Mouse (Mus musculus) stomach, embryonic 16.5 days (tissue): ENCODE data around the gene Gm21992. TPM values are rescaled to one million over a fixed set of nuclear protein-coding genes. Genes with fewer than 3 reads are reported as not detected.

Source experiments
- ATAC-seq: fragments of 200-750 bp; cut with Nextera tagmentation; 2 replicates; pipeline ENCODE4 v1.8.0; 2017; ENCODE audit warnings: moderate number of reproducible peaks, moderate TSS enrichment; ENCODE audit not compliant: insufficient read depth, low FRiP score
- H3K27ac ChIP-seq: fragments of 300-500 bp; sonication (generic); 2 replicates; pipeline ENCODE4 v1.5.1; 2014; ENCODE audit warnings: low read length
- H3K27me3 ChIP-seq: fragments of 300-500 bp; sonication (generic); 2 replicates; pipeline ENCODE4 v1.6.1; 2014; ENCODE audit warnings: low read length, control low read depth, mixed read lengths; ENCODE audit not compliant: control insufficient read depth, insufficient read depth
- H3K36me3 ChIP-seq: fragments of 300-500 bp; sonication (generic); 2 replicates; pipeline ENCODE4 v1.6.1; 2014; ENCODE audit warnings: low read length; ENCODE audit not compliant: control insufficient read depth, insufficient read depth
- H3K4me1 ChIP-seq: fragments of 300-500 bp; sonication (generic); 2 replicates; pipeline ENCODE4 v1.6.1; 2014; ENCODE audit warnings: low read length, control low read depth, mixed read lengths; ENCODE audit not compliant: control insufficient read depth, insufficient read depth
- H3K4me2 ChIP-seq: fragments of 300-500 bp; sonication (generic); 2 replicates; pipeline ENCODE4 v1.6.1; 2014; ENCODE audit warnings: low read depth, low read length, mixed read lengths
- H3K4me3 ChIP-seq: fragments of 300-500 bp; sonication (generic); replicated peaks from 2 replicates; pipeline ENCODE4 v1.5.1; 2014; ENCODE audit warnings: mild to moderate bottlenecking, low read length
- H3K9ac ChIP-seq: fragments of 300-500 bp; sonication (generic); 2 replicates; pipeline ENCODE4 v1.6.1; 2014; ENCODE audit warnings: low read length
- H3K9me3 ChIP-seq: fragments of 300-500 bp; sonication (generic); replicated peaks from 2 replicates; pipeline ENCODE4 v1.6.1; 2016; ENCODE audit warnings: low read length, control low read depth; ENCODE audit not compliant: control insufficient read depth
- WGBS: fragments of 180-500 bp; shearing (Covaris S2); extraction: QIAGEN DNeasy Blood & Tissue Kit; methylation state at CpG from one replicate; pipeline ENCODE4 v1.1.7; 2014; 5-methylcytosine and 5-hydroxymethylcytosine counted together
- polyA plus RNA-seq: library from polyadenylated mRNA; unstranded; fragments of >200 nt; fragmentation: Nextera tagmentation; extraction: Ambion mirVana; gene quantifications from 2 replicates; pipeline ENCODE4 v1.2.1, GENCODE M21; 2015

Gene Gm21992
- polyA plus RNA-seq, 1 experiment from 2014 or later: 32.1 TPM

DNA sequence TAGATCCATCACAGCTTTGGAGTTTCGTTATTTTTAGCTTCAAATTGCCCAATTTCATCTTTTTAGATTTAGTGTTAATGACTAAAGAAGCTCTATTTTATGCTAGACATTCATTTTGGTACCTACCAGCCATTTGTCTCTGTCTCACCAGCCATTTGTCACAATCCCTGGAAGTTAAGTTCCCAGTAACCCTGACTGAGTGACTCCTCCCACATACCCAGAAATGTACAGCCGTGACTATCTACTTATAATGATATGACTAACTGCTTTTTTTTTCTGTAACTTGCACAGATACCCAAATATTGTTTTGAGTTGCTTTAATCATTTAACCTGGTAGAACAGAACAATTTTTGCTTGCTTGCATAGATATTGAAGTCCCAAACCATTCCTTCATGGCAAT is 34.4 kb upstream of the Gm21992 start:
- no peaks in the 10 kb centered on the region for H3K9me3 ChIP-seq
- H3K27ac ChIP-seq: no peak overlapping the region
- H3K36me3 ChIP-seq: no peaks in the 10 kb centered on the region
- no peak overlapping the region for H3K4me3 ChIP-seq
- no peak for ATAC-seq
- H3K27me3 ChIP-seq: peaks cover 7% of the 10 kb centered on the region
- H3K9ac ChIP-seq: no peak overlapping the region
- 56% methylated on average over 2 of the region's 2 CpGs for WGBS
- H3K4me1 ChIP-seq: no peaks in the 10 kb centered on the region
- no peak overlapping the region for H3K4me2 ChIP-seq

DNA sequence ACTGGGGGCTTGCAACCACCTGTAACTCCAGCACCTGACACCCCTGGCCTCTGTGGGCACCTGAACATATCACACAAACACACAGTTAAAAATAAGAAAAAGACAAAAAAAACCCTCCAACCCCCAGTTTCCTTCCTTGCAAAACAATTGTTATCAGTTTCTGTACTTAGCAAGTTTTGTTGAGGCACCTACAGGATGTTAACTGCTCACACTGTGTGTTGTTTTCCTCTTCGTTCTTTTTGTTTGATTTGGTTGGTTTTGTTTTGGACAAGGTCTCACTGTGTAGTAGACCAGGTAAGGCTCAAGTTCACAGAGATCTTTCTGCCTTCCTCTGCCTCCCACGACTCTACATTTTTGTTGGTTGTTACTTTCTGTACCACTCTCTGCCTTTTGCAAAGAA is 31.2 kb upstream of the Gm21992 start:
- WGBS: 60% methylated on average over 2 of the region's 2 CpGs
- Histone ChIP-seq H3K4me2 (no peak overlapping the region), H3K27ac (no peak overlapping the region), H3K27me3 (peaks cover 17% of the 10 kb centered on the region), H3K36me3 (no peaks in the 10 kb centered on the region), H3K9me3 (no peaks in the 10 kb centered on the region), H3K9ac (no peak overlapping the region), H3K4me1 (peaks cover 12% of the 10 kb centered on the region), H3K4me3 (no peak overlapping the region)
- ATAC-seq: no peak

DNA sequence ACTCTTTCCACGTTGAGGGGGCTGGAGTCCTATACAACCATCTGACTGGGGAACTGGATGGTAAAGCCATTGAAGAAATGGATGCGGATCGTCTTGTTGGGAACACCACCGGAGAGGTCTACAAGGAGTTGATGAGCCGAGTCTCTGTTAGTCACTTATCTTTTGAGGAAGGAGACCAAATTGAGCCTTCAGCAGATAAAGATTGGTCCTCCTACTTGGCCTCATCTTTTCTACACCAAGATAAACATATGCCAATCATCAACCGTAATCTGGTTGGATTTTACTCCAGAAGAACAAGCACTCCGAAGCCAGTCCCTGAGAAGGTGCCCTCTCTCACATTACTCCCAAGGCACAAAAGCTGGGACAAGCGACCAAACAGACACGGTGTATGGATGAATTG is 29.4 kb upstream of the Gm21992 start:
- no peak overlapping the region for H3K27ac ChIP-seq
- H3K4me1 ChIP-seq: peaks cover 12% of the 10 kb centered on the region
- H3K4me3 ChIP-seq: no peak overlapping the region
- H3K4me2 ChIP-seq: no peak overlapping the region
- WGBS: 81% methylated on average over 9 of the region's 9 CpGs
- no peak for ATAC-seq
- no peak overlapping the region for H3K9ac ChIP-seq
- no peaks in the 10 kb centered on the region for H3K36me3 ChIP-seq
- H3K9me3 ChIP-seq: no peaks in the 10 kb centered on the region
- H3K27me3 ChIP-seq: peaks cover 17% of the 10 kb centered on the region

DNA sequence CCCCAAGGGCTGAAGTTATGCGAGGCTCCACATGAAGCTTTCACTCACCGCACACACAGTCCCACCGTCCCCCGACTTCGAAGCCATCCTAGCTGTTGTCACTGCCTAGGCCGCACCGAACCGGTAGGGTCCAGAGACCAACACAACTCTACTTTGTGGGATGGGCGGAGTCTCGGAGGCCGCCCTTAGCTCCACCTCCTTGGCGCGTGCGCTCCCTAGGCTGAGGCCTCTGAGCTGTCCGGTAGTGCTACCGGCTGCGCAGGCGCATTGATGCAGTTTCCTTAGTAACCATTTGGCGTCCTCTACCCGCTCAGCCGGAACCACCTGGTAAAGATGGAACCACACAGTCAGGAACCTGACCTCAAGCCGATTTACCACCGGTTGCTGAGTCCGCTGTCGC is 27.7 kb upstream of the Gm21992 start, which contains the start of the genes Ccs and Ccdc87:
Gene Ccs (minus strand): TSS at position 184 of the 400 bp plus-strand sequence.
Gene Ccdc87 (plus strand): TSS at position 218 of the 400 bp plus-strand sequence.
- Histone ChIP-seq H3K36me3 (no peaks in the 10 kb centered on the region), H3K27me3 (peaks cover 17% of the 10 kb centered on the region), H3K27ac (peak within 1 kb of the TSS; percentile 61; the same call in 1 of the 2 replicates), H3K4me1 (peaks cover 12% of the 10 kb centered on the region), H3K4me3 (peak within 1 kb of the TSS; percentile 69), H3K9ac (peak within 1 kb of the TSS; percentile 86), H3K9me3 (no peaks in the 10 kb centered on the region), H3K4me2 (peak within 1 kb of the TSS; percentile 95)
- ATAC-seq: peak; percentile 98
- under 1% methylated on average over 25 of the region's 25 CpGs for WGBS

DNA sequence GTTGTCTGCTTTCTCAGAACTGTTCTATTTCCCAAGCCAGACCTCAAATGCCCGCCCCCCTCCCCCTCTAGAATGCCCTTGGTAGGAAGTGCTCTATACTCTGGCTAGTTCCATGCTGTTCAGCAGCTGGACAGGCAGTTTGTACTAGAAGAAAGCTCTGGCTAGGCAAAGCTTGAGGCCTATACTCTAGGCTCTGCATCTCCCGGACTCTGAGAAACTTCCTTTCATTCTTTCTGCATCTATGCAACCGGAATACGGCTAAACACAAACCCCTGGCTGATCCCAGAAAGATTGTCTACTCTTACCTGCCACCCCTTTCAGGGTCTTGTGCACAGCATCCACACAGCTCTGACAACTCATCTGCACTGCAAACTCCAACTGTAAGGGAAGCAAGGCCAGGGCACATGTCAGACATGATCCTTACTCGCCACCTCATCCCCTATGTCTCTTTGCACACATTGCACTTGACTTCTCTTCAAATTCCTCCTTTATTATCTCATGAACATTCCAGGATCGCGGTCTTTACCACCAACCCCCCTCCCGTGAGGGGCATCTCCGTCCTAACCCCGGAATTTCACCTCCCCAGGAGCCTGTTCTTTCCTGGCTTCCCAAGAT is 27.2 kb upstream of the Gm21992 start:
- Histone ChIP-seq H3K9ac (peak overlapping the region; percentile 86), H3K27me3 (peaks cover 17% of the 10 kb centered on the region), H3K36me3 (no peaks in the 10 kb centered on the region), H3K27ac (peak overlapping the region; percentile 61; the same call in 1 of the 2 replicates), H3K4me3 (peak overlapping the region; percentile 69), H3K9me3 (no peaks in the 10 kb centered on the region), H3K4me1 (peaks cover 12% of the 10 kb centered on the region), H3K4me2 (peak overlapping the region; percentile 95)
- WGBS: 26% methylated on average over 10 of the region's 10 CpGs
- 0 out of 2 replicates have a peak, but pooled peaks have one; percentile 4 for ATAC-seq

DNA sequence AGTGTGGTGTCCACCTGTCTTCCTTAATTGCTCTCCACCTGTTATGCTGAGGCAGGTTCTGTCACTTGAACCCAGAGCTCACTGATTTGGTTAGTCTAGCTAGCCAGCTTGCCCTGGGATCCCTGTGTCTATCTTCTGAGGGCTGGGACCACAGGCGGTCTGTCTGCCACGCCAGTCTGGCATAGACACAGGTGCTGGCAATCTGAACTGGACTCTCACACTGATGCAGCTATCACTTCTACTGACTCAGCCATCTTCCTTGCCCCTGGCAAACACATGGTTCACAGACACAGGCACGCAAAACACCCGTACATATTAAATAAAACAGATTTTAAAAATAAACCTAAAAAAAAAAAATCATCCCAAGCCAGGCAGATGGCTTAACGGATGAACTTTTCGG is 25.6 kb upstream of the Gm21992 start:
- 91% methylated on average over 6 of the region's 6 CpGs for WGBS
- H3K27ac ChIP-seq: no peak overlapping the region
- no peak overlapping the region for H3K4me3 ChIP-seq
- peaks cover 17% of the 10 kb centered on the region for H3K27me3 ChIP-seq
- no peak overlapping the region for H3K4me2 ChIP-seq
- H3K9me3 ChIP-seq: no peaks in the 10 kb centered on the region
- no peak for ATAC-seq
- no peak overlapping the region for H3K9ac ChIP-seq
- H3K4me1 ChIP-seq: peaks cover 12% of the 10 kb centered on the region
- no peaks in the 10 kb centered on the region for H3K36me3 ChIP-seq

DNA sequence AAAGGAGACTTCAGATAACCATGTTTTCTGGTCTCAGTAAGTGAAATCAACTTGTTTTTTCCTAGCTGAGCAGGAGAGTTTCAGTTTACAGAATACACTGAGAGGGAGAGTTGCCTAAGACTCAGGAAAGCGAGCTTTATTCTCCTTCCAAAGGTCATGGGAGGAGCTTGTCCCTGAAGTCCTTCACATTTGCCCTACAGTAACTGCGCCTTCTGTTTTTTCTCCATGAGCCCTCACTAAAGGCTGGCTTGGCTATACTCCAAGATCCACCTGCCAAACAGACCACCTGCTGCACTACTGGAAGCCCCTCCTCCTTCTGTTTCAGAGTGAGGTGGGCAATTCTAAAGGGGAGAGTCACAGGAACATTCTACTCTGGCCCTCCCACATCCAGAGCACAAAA is 24.7 kb upstream of the Gm21992 start:
- Histone ChIP-seq H3K9me3 (no peaks in the 10 kb centered on the region), H3K4me1 (peaks cover 12% of the 10 kb centered on the region), H3K27me3 (peaks cover 12% of the 10 kb centered on the region), H3K4me3 (no peak overlapping the region), H3K27ac (no peak overlapping the region), H3K9ac (no peak overlapping the region), H3K4me2 (no peak overlapping the region), H3K36me3 (no peaks in the 10 kb centered on the region)
- WGBS: 66% methylated on average over 2 of the region's 2 CpGs
- ATAC-seq: no peak

DNA sequence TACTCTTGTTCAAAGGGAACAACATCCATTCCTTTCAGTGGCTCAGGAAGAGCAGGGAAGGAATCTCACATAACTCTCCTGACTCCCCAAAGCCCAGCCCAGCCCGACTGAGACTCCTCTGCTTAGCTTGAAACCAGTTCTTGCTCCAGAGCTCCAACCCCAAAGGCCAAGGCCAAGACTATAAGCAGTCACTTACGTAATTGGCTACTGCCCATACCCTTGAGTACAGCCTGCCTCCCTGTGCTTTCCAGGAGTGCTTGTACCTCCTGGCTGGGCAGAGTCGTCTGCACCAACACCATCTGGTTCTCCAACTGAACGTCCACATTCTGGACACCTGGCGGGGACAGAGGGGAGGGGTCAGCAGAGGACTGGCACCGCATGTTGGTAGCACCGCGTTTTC is 22.6 kb upstream of the Gm21992 start:
- Histone ChIP-seq H3K4me2 (no peak overlapping the region), H3K4me3 (no peak overlapping the region), H3K9me3 (no peaks in the 10 kb centered on the region), H3K27ac (no peak overlapping the region), H3K4me1 (peaks cover 9% of the 10 kb centered on the region), H3K36me3 (no peaks in the 10 kb centered on the region), H3K9ac (no peak overlapping the region), H3K27me3 (no peaks in the 10 kb centered on the region)
- ATAC-seq: no peak
- 85% methylated on average over 8 of the region's 8 CpGs for WGBS

DNA sequence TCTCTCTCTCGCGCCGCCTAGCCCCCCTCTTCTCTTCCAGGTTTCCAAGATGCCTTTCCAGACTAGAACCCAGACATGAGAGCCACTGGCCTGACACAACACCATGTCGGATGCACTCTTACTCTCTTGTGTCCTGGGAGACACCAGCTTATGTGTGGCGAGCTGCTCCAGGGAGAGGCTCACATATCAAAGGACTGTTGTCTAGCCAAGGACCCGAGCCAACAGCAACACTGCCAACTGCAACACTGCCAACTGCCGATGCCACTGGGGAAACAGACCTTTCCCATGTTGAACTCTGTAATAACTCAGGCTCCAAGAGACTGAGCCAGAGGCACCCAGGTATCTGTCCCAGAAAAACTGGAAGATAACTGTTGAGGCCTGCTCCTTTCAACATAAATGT is 17.7 kb upstream of the Gm21992 start:
- Histone ChIP-seq H3K4me2 (no peak overlapping the region), H3K9ac (no peak overlapping the region), H3K36me3 (peaks cover 4% of the 10 kb centered on the region), H3K4me1 (0 out of 2 replicates have a peak, but pooled peaks cover 3% of the 10 kb centered on the region), H3K4me3 (no peak overlapping the region), H3K27ac (peak overlapping the region; percentile 19; the same call in 1 of the 2 replicates), H3K27me3 (no peaks in the 10 kb centered on the region), H3K9me3 (no peaks in the 10 kb centered on the region)
- no peak for ATAC-seq
- WGBS: 59% methylated on average over 7 of the region's 7 CpGs
